26 mouse cellular contexts compared by ENCODE assay signal in the genomic region with DNA sequence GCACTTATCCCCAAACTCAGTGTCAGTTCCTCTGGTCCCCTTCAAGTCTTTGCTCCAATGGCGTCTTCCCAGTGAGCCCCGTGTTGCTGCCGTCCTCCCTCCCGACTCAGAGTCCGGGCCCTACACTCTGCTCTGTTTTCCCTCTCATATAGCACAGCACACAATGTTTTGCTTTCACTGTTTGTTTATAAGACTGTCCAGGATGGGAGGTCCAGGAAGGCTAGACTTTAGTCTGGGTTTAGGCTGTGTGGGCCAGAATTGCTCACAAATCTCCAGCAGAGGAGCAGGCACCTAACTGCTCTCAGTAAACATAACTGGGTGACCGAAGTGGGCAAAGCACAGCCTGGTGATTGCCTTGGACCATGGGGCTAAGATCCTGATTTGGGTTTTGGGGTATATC. TPM values are rescaled to one million over a fixed set of nuclear protein-coding genes. Genes with fewer than 3 reads are reported as not detected.
DNase-seq lines count a peak whose midpoint lies in the region; ATAC-seq and TF ChIP-seq lines count a peak whose summit lies in the region.
"Had no signal": no experiment of that assay in that cellular context is flagged by ENCODE, and none has a peak within 500 bp of the region (broad histone marks: within the 10 kb centered on the region; RNA-seq: fewer than 3 reads in every experiment).

No protein-coding gene starts in this region.

- peak overlapping the region; percentile 53; the same call in 1 of the 2 replicates for H3K9ac ChIP-seq in liver, adult 2 months (ENCODE audit: low read depth, low read length)
- H3K9ac ChIP-seq in liver, embryonic 11.5 days (ENCODE audit: low read depth, low read length) = no peak overlapping the region
- no peak overlapping the region for H3K9ac ChIP-seq in lung, embryonic 15.5 days
- H3K9ac ChIP-seq: embryonic facial prominence, embryonic 15.5 days; heart, embryonic 13.5 days; hindbrain, embryonic 13.5 days had no signal

- H3K79me2 ChIP-seq in liver, adult 2 months (ENCODE audit: control insufficient read depth, insufficient read depth, low read length) = no peaks in the 10 kb centered on the region

- TF ChIP-seq POLR2A in liver, adult 2 months (IDR thresholded peaks at IDR 0.05; ENCODE audit: extremely low read depth, insufficient read depth, low read length) = 0 out of 2 replicates have a peak, but pooled peaks have one; percentile 15
- TF ChIP-seq POLR2A in lung, adult 2 months (IDR thresholded peaks at IDR 0.05; ENCODE audit: borderline replicate concordance, extremely low read depth, low read depth, low read length) = no peak

- DNase-seq in gastrocnemius, adult 2 months = no peak
- DNase-seq in gastrocnemius, postnatal 14 days = no peak
- DNase-seq in liver, adult 2 months (ENCODE audit: extremely low read depth, low read depth, low spot score) = peak; percentile 91
- no peak for DNase-seq in liver, embryonic 11.5 days (ENCODE audit: low spot score)
- DNase-seq in lung, adult 2 months = no peak
- peak; percentile 52 for DNase-seq in lung, postnatal 25 days (ENCODE audit: low spot score)
- DNase-seq in T-cell, adult 2 months (ENCODE audit: low spot score) = no peak
- DNase-seq: adrenal gland, postnatal 10 days; B cell, adult 2 months; cerebellum, adult 11 months; cerebellum, adult 8-10 months; cerebellum, postnatal 14 days; embryo, embryonic 11 days; gastrocnemius, postnatal 10 days; heart, postnatal 10 days; heart, postnatal 4 days had no signal

- intact Hi-C loops in gastrocnemius, adult 2 months (cut with DNase I) = loop anchor here (5.0 kb wide), 1 partner anchor 66 kb away; no protein-coding TSS in a partner anchor
- intact Hi-C loops in gastrocnemius, postnatal 14 days (cut with DNase I; ENCODE audit: low total_unique reads) = loop anchor here (5.0 kb wide), 1 partner anchor 66 kb away; no protein-coding TSS in a partner anchor

- H3K4me2 ChIP-seq in liver, embryonic 11.5 days = no peak overlapping the region
- no peak overlapping the region for H3K4me2 ChIP-seq in lung, embryonic 15.5 days
- H3K4me2 ChIP-seq: embryonic facial prominence, embryonic 15.5 days; heart, embryonic 13.5 days; hindbrain, embryonic 13.5 days had no signal

- ATAC-seq in liver, embryonic 11.5 days (replicated peaks; ENCODE audit: low FRiP score) = no peak
- peak; percentile 69; the same call in 1 of the 2 replicates for ATAC-seq in lung, embryonic 15.5 days (ENCODE audit: borderline replicate concordance, extremely low read depth, low FRiP score, low TSS enrichment)
- ATAC-seq: CD4-positive, CD25-positive, alpha-beta regulatory T cell, adult 4 months had no signal

- WGBS in liver, adult 2 months = 21% methylated on average over 6 of the region's 6 CpGs
- WGBS in liver, embryonic 11.5 days = 81% methylated on average over 6 of the region's 6 CpGs
- 60% methylated on average over 6 of the region's 6 CpGs for WGBS in lung, embryonic 15.5 days
- WGBS in lung, adult 2 months = 49% methylated on average over 6 of the region's 6 CpGs

- no peaks in the 10 kb centered on the region for H3K9me3 ChIP-seq in liver, embryonic 11.5 days (ENCODE audit: control insufficient read depth, low read length)
- H3K9me3 ChIP-seq in lung, embryonic 15.5 days = no peaks in the 10 kb centered on the region
- H3K9me3 ChIP-seq: embryonic facial prominence, embryonic 15.5 days; forebrain, embryonic 10.5 days; G1E; heart, embryonic 13.5 days; hindbrain, embryonic 13.5 days had no signal

- peak overlapping the region; percentile 79 for H3K27ac ChIP-seq in gastrocnemius, adult 2 months
- H3K27ac ChIP-seq in liver, adult 2 months (replicated peaks; ENCODE audit: insufficient read depth, low read depth, low read length) = peak overlapping the region; percentile 94
- no peak overlapping the region for H3K27ac ChIP-seq in liver, embryonic 11.5 days (ENCODE audit: low read depth, low read length)
- H3K27ac ChIP-seq in lung, embryonic 15.5 days = no peak overlapping the region; the same call in 1 of the 2 replicates
- H3K27ac ChIP-seq: embryonic facial prominence, embryonic 15.5 days; forebrain, embryonic 10.5 days; heart, embryonic 13.5 days; hindbrain, embryonic 13.5 days had no signal

- H3K27me3 ChIP-seq in liver, adult 2 months (ENCODE audit: control insufficient read depth, insufficient read depth, low read length) = no peaks in the 10 kb centered on the region
- H3K27me3 ChIP-seq in liver, embryonic 11.5 days (replicated peaks; ENCODE audit: control insufficient read depth, insufficient read depth, low read length) = no peaks in the 10 kb centered on the region
- no peaks in the 10 kb centered on the region for H3K27me3 ChIP-seq in lung, embryonic 15.5 days
- H3K27me3 ChIP-seq: embryonic facial prominence, embryonic 15.5 days; heart, embryonic 13.5 days; hindbrain, embryonic 13.5 days had no signal

- H3K4me3 ChIP-seq in gastrocnemius, adult 2 months = peak overlapping the region; percentile 21
- no peak overlapping the region for H3K4me3 ChIP-seq in liver, adult 2 months (ENCODE audit: insufficient read depth, low read depth, low read length)
- H3K4me3 ChIP-seq in liver, embryonic 11.5 days (ENCODE audit: low read depth, low read length) = no peak overlapping the region
- H3K4me3 ChIP-seq in lung, embryonic 15.5 days = no peak overlapping the region
- no peak overlapping the region for H3K4me3 ChIP-seq in lung, adult 2 months (replicated peaks; ENCODE audit: extremely low read depth, low read depth, low read length)
- H3K4me3 ChIP-seq: embryonic facial prominence, embryonic 15.5 days; erythroblast, embryonic 14.5 days; forebrain, embryonic 10.5 days; heart, embryonic 13.5 days; hindbrain, embryonic 13.5 days had no signal

- H3K36me3 ChIP-seq in liver, adult 2 months (ENCODE audit: control insufficient read depth, insufficient read depth, low read length) = no peaks in the 10 kb centered on the region
- H3K36me3 ChIP-seq in liver, embryonic 11.5 days (ENCODE audit: control insufficient read depth, insufficient read depth, low read length) = no peaks in the 10 kb centered on the region
- H3K36me3 ChIP-seq in lung, embryonic 15.5 days = no peaks in the 10 kb centered on the region
- H3K36me3 ChIP-seq: embryonic facial prominence, embryonic 15.5 days; forebrain, embryonic 10.5 days; G1E; heart, embryonic 13.5 days; hindbrain, embryonic 13.5 days had no signal

- no peak for TF ChIP-seq CTCF in gastrocnemius, adult 2 months (IDR thresholded peaks at IDR 0.05)
- no peak for TF ChIP-seq CTCF in liver, adult 2 months (IDR thresholded peaks at IDR 0.05; ENCODE audit: low read depth, low read length)
- TF ChIP-seq CTCF in lung, adult 2 months (IDR thresholded peaks at IDR 0.05; ENCODE audit: insufficient read depth, low read length) = no peak

- peaks cover 27% of the 10 kb centered on the region for H3K4me1 ChIP-seq in liver, adult 2 months (ENCODE audit: control insufficient read depth, insufficient read depth, low read length)
- no peaks in the 10 kb centered on the region for H3K4me1 ChIP-seq in liver, embryonic 11.5 days (replicated peaks; ENCODE audit: control insufficient read depth, insufficient read depth, low read length)
- no peaks in the 10 kb centered on the region for H3K4me1 ChIP-seq in lung, embryonic 15.5 days
- H3K4me1 ChIP-seq in lung, adult 2 months (ENCODE audit: control insufficient read depth, insufficient read depth, low read length) = peaks cover 2% of the 10 kb centered on the region; the same call in 1 of the 2 replicates
- H3K4me1 ChIP-seq: embryonic facial prominence, embryonic 15.5 days; forebrain, embryonic 10.5 days; hindbrain, embryonic 13.5 days had no signal

RNA-seq across cellular contexts. Expression of a gene that starts 19.9 kb away (rescaled TPM):
- 1 to 10 TPM; 2.2 to 4.2 TPM for total RNA-seq in gastrocnemius, adult 2 months (2021)
- 1 to 10 TPM; 1.5 to 1.7 TPM for total RNA-seq in gastrocnemius, postnatal 14 days (2021)
- total RNA-seq in liver, adult 2 months (2014; rRNA removed) = not detected in 2 replicates
- polyA plus RNA-seq in liver, adult 2 months (2012; rRNA removed) = not detected in 2 replicates
- not detected in 2 replicates for polyA plus RNA-seq in liver, embryonic 11.5 days (2014; fragmentation: Nextera tagmentation; extraction: Ambion mirVana)
- not detected in 2 replicates for polyA plus RNA-seq in lung, embryonic 15.5 days (2015; fragmentation: Nextera tagmentation; extraction: Ambion mirVana)
- polyA plus RNA-seq in lung, adult 2 months (2012; rRNA removed) = 0.97 and 1.0 TPM in 2 replicates
- total RNA-seq: common myeloid progenitor, adult 5-6 weeks had no signal
- polyA plus RNA-seq: CD4-positive, CD25-positive, alpha-beta regulatory T cell, adult 4 months; embryonic facial prominence, embryonic 11.5 days; embryonic facial prominence, embryonic 15.5 days; erythroblast, embryonic 14.5 days; forebrain, embryonic 10.5 days; G1E; heart, embryonic 13.5 days had no signal

RNA-seq across cellular contexts. Expression of a gene that starts 22.5 kb away (rescaled TPM):
- total RNA-seq in gastrocnemius, adult 2 months (2021) = 100 to 1,000 TPM; 279 to 395 TPM
- 100 to 1,000 TPM in 1 of 2 experiments, 10 to 100 TPM in 1; 46.2 to 117 TPM for total RNA-seq in gastrocnemius, postnatal 14 days (2021)
- 85.8 and 118 TPM in 2 replicates for total RNA-seq in liver, adult 2 months (2014; rRNA removed)
- 11.9 and 19.8 TPM in 2 replicates for polyA plus RNA-seq in liver, adult 2 months (2012; rRNA removed)
- 9.6 and 10.4 TPM in 2 replicates for polyA plus RNA-seq in liver, embryonic 11.5 days (2014; fragmentation: Nextera tagmentation; extraction: Ambion mirVana)
- 5.8 and 6.3 TPM in 2 replicates for polyA plus RNA-seq in lung, embryonic 15.5 days (2015; fragmentation: Nextera tagmentation; extraction: Ambion mirVana)
- polyA plus RNA-seq in lung, adult 2 months (2012; rRNA removed) = 23.7 and 29.1 TPM in 2 replicates

Comparison
In these comparisons a context has a peak if more than half of its experiments do, and no peak if none do; other contexts are left out.
1. DNase-seq: peak in liver, adult 2 months (single experiment) and lung, postnatal 25 days (single experiment); none in gastrocnemius, adult 2 months (single experiment), gastrocnemius, postnatal 14 days (single experiment), liver, embryonic 11.5 days (single experiment), lung, adult 2 months (single experiment) and T-cell, adult 2 months (single experiment).
2. H3K27ac ChIP-seq: peak in gastrocnemius, adult 2 months (single experiment) and liver, adult 2 months (single experiment); none in liver, embryonic 11.5 days (single experiment) and lung, embryonic 15.5 days (single experiment).